Mouse (Mus musculus): Measurements from ENCODE around the gene Gpr22.

Gene Gpr22

DNA sequence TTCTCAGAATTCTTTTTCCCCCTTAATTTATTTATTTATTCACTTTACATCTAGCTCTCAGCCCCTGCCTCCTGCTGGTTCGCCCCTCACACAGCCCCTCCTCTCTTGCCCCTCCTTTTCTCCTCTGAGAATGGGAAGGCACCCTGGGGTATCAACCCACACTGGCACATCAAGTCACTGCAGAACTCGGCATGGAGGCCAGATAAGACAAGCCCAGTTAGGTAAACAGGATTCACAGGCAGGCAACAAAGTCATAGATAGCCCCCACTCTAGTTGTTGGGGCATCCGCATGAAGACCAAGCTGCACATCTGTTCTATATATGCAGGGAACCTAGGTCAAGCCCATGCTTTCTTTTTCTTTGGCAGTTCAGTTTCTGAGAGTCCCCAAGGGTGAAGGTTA, 46.6 kb downstream of the Gpr22 start:
- DNase-seq (ENCODE audit: low read depth, low spot score), result no peak

DNA sequence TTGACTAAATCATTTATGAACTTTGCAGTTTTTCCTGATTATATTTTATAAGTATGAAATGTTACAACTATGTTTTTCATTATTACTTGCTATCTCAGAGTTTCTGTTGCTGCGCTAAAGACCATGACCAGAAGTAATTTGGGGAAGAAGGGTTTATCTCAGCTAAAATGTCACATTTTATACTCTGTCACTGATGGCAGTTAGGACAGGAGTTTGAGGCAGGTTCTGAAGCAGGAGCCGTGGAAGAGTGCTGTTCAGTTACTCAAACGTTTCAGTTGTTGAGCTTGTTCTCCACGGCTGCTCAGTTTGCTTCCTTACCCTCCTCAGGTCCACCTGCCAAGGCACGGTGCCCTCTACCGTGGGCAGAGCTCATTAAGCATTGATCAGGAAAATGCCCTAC, 47.7 kb downstream of the Gpr22 start:
- DNase-seq (ENCODE audit: low read depth, low spot score), result no peak
